Mouse (Mus musculus) heart, postnatal 36 days (tissue): Measurements from ENCODE around the gene Homer1. TPM values are rescaled to one million over a fixed set of nuclear protein-coding genes. Genes with fewer than 3 reads are reported as not detected.

Experiments used
- DNase-seq, 2 experiments: peaks; one replicate each; pipeline ENCODE4 v3.0.0; 2021 to 2022
- intact Hi-C: fragments of 180-260 bp; cut with DNase I; formaldehyde crosslinking; loops from one replicate; pipeline ENCODE4 v1.15.1; 2025
- total RNA-seq, 2 experiments: library from RNA; stranded (reverse); gene quantifications; 2 replicates each; pipeline ENCODE4 v1.2.3; 2021

Gene Homer1
- total RNA-seq, 2 experiments from 2014 or later: 49.5 to 66.8 TPM

DNA sequence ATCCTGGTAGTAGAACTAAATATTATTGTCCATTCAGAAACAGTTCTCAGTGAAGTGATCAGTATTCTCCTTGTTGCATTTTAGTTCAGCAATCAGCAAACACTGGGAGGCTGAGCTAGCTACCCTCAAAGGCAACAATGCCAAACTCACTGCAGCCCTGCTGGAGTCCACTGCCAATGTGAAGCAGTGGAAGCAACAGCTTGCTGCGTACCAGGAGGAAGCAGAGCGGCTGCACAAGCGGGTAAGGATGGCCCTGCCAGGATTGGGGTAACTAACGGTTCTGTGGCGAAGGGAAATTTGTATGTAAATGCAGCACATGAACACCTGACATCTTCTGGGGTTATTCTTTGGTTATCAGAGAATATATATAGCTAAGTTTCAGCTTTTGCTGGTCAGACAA, 88.0 kb downstream of the Homer1 start:
- intact Hi-C loops: no loop called here
- DNase-seq: no peak

DNA sequence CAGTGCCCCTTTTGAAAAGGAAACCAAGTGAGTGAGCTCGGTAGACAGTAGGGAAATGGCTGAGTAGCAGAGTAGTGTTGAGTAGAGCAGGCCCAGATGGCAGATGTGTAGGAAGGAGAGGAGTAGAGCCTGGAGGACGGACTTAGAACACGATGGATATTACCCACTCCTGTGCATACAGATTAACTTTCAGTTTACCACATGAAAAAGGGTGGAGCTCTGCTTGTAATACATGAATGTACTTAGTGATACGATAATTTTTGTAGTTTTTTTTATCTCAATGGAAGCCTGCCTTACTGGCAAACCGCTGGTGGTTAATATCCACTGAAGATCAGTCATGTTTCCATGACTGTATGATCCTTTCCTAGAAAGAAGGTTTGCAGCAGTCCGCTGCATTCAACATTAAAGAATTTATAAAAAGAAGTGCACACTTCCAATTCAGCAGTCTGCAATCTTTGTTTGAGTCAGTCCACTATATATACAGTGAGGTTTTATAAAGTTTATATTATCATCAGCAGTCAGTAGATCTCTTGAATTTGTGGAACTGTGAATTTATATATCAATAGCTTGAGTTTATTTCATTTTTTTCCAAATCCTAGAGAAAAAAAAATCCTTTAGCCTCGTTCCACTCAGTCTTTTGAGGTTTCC, 89.3 kb downstream of the Homer1 start:
- intact Hi-C loops: no loop called here
- DNase-seq: no peak

DNA sequence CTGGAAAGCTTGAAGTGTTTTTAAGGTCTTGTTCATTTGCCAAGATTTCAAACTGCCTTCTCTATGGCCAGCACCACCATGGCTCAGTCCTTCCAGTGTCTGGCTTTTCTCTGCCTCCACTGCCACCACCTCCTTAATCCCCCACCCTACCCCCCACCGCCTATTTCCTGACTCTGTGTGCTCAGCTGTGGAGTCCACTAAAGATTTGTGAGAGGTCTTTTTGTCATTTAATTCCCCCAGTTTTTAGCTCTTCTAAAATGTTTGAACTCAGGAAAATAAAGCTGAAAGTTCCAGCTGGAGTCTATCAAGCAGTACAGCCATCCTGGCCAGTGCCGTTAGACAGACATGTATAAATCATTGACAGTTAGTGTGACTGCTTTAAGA, 89.8 kb downstream of the Homer1 start:
- no peak for DNase-seq
- intact Hi-C loops: no loop called here

DNA sequence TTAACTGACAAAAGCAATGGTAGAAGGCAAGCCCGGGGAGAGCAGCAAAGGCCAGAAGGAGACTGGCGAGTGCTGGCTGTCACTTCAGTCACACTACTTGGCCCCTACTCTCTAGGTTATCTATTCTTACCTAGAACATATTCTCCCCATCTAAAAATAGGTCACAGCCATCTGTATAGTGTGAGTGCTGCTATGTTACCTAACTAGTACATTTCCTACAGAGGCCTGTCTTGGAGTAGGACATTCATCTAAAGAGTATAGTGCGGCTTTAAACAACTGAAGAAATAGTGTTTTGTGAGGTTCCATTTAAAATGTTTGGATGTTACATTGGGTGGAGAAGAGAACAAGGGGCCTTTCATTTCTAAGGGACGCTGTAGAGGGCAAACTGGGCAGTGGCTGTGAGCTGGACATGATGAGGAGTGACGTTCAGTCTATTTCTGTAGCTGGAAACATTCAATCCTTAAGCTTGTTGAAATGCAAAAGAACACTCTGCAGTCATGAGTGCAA, 100.3 kb downstream of the Homer1 start:
- intact Hi-C loops: loop anchor here (5.0 to 10.0 kb wide), 2 partner anchors 92 to 215 kb away; no protein-coding TSS in a partner anchor

DNA sequence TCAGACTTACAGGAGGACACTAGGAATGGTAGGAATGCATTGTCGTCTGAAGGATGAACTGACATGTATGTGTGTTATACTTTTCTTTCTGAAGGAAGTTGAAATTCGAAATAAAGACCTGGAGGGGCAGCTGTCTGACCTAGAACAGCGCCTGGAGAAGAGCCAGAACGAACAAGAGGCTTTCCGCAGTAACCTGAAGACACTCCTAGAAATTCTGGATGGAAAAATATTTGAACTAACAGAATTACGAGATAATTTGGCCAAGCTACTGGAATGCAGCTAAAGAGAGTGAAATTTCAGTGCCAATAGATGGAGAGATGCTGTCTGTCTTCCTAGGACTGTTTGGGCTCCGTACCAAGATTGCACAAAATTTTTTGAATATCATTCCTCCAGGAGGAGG, 102.5 kb downstream of the Homer1 start:
- DNase-seq: no peak
- intact Hi-C loops: loop anchor here (10.0 kb wide), 1 partner anchor 213 kb away; no protein-coding TSS in a partner anchor

More for the DNA sequence above, 100.3 kb downstream of the Homer1 start:
- peak in 1 of 2 experiments; percentile 15 for DNase-seq

DNA sequence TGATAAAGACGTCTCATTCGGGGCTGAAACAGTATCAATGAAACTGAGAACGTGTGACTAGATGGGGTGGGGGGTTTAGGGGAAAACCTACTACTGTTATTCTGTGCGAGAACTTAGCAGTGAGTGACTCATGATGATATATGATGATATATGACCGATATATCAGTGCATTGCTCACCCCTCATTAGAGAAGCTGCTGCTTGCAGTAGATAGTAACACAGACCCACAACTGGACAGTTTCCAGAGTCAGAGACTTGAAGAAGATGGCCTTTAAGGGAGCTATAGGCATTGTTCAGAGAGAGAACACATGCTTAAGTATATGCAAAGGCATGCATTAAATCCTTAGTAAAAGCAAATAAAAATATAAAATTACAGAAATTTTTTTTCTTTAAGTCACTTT, 107.4 kb downstream of the Homer1 start:
- no peak for DNase-seq
- intact Hi-C loops: loop anchor here (10.0 kb wide), 1 partner anchor 208 kb away; no protein-coding TSS in a partner anchor

DNA sequence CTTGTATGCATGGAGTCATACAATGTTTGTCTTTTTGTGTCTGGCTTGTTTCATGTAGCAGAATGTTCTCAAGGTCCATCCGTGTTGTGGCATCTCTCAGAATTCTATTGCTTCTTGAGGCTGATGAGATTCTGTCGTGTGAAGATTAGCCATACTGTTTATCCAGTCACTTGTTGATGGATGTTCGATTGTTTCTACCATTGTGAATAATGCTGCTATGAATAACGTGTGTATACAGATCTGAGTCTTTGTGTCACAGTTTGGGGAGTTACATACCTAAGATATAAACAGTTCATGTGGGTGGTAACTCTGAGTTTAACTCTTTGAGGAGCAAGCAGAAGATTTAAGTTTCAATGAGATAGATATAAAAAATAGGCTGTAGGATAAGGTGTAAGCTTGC, 110.9 kb downstream of the Homer1 start:
- intact Hi-C loops: no loop called here
- DNase-seq: no peak

DNA sequence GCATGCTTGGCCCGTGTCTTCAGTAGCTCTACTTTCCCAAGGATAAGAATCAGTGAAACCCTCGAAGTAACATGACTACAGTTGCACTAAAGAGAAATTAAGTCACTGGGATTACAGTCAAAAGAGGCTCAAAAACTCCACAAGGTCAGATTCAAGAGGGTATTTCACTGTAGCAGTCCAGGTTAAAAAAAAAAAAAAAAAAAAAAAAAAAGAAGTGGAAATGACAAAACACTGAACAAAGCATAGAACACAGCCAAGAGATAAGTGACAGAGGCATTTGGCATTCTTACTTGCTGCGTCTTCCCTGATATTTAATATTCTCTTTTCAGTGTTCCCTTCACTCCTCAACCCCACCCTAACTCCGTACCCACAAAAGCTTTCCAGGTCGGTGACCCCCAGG, 115.6 kb downstream of the Homer1 start:
- intact Hi-C loops: no loop called here
- DNase-seq: no peak

DNA sequence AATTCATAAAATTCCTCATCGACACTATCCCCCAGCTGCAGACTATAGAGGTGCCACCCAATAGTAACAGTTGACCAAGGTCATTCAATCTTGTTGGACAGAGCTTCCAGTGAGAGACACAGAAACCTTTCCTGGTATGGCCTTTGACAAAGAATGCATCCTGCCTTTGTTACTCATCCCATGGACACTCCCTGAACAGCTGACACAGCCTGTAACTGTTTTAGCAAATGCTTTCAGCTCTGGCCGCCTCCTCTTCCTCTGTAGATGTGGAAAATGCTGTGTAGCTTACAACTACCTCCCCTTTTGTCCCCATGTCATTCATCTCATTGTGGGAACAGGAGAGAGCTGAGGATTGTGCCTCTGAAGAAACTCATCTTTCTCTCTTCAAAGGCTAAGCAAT, 118.9 kb downstream of the Homer1 start:
- no peak for DNase-seq
- intact Hi-C loops: no loop called here

DNA sequence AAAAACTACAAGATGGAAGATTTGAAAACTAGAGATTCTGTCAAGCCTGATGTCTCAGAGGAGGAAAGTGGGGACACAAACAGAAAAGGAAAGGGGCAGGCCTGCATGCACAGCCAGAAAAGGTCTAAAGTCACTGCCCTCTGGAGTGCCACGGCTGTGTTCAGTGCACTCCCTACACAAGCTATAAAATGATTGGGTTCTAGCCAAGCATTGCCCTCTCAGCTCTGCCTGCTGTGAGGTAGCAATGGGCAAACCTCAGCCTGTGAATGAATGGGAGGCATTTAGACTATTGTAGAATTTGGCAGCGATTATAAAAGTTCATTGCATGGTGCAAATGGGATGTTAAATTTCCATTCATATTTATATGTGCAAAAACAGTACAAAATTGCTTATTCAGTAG, 120.3 kb downstream of the Homer1 start:
- DNase-seq: no peak
- intact Hi-C loops: no loop called here

DNA sequence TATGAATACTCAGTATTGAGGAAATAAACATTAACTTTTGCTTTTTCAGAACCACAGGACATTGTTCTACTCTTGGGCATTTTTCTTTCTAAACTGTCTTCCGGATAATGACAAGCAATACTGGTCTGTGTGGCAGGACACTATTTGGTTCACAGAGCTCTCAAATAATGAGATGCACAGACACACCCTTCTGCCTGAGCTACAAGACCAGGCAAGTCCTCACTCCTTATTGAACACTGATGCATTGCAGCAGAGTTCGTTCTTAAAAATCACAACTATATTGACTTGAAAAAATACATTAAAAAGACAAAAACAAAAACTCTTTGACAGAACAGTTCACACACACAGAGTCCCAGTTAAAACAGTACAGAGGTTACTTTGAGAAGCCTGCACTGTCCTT, 123.8 kb downstream of the Homer1 start:
- DNase-seq: no peak
- intact Hi-C loops: no loop called here

DNA sequence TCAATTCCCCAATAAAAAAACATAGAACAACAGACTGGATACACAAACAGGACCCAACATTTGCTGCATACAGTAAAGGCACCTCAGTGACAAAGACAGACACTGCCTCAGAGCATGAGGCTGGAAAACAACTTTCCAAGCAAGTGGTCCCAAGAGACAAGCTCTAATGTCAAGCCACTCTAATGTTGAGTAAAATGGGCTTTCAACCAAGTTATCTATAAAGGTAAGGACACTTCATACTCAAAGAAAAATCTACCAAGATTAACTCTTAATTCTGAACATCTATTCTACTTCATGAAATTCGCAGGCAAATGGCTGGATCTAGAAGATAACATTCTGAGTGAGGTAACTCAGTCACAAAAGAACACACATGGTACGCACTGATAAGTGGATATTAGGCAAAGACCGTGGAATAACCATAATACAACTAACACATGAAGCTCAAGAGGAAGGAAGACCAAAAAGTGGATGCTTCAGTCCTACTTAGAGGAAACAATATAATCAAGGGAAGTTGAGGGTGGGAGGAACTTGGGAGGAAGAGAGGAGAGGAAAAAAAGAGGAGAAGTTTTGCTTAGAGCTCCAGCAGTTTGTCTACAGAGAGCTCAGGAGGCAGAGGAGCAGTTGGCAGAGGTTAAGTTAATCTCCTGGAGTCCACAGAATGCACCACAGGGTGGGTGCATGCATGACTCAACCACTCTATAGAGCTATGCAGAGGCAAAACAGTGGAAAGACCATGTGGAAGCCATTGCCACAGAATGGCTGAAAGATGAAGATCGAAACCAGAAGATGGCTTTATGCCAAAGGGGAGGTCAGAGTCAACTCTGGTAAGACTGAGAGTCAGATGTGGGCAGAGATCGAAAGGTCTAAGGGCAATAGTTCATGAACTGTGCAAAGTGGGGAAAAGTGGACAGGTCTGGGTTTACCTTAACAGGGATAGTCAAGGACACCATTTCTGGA, 128.8 kb downstream of the Homer1 start:
- no peak for DNase-seq
- intact Hi-C loops: no loop called here

DNA sequence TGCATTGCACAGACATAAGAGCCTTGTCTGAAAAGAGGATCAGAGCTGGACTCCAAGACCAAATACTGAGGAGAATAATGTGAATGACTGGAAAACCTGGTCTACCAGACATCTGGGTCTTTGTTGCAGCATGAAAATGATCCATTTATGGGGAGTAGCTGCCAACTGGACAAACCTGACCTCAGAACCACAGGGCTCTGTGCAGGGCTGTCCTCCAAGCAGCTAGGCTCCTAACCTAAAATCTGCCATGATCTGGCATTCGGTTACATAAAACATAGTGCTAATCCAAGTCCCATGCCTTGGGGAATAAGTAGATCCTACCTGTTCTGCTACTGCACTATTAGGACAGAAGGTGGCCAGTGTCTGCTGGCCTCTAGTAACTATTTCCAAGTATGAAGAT, 129.8 kb downstream of the Homer1 start:
- intact Hi-C loops: no loop called here
- DNase-seq: no peak

DNA sequence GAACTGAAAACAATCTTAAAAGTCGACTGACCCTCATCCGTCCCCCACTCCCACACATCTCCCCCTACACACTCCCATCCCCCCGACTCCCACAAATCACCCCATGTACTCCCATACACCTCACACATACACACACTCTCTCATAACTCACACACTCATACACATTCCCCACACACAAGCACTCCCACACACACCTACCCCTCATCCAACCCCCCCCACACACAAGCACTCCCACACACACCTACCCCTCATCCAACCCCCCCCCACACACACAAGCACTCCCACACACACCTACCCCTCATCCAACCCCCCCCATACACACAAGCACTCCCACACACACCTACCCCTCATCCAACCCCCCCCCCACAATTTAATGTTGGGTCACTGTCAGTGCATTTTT, 140.7 kb downstream of the Homer1 start:
- intact Hi-C loops: no loop called here

DNA sequence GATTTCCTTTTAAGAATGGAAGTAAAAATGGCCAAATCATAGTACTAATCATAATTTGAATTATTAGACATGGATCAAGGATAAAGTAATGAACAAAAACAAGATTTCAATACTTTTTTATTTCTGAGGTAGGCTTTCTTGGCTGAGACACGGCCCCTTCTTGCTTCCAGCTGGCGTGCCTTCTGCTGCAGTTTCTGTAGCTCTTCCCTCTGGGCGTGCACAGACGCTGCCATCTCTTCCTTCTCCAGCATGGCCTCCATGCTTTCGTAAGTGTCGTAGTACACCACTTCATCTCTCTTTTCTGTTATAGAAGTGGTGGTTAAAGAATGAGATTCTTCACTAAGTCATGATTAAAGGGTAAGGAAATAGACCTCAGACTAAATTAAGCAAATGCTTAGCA, 153.8 kb downstream of the Homer1 start:
- intact Hi-C loops: no loop called here
- no peak for DNase-seq

More for the DNA sequence above, 140.7 kb downstream of the Homer1 start:
- DNase-seq: no peak

Other genes starting within 250 kb of the Homer1 start
- gene Cmya5, start 154.9 kb upstream of the Homer1 start, total RNA-seq: 100 to 1,000 TPM; 306 to 325 TPM
- gene Tent2, start 107.2 kb upstream of the Homer1 start, total RNA-seq: 10 to 100 TPM; 15.3 to 15.5 TPM
- gene Jmy, start 200.2 kb downstream of the Homer1 start, total RNA-seq: 10 to 100 TPM; 46.3 to 46.7 TPM